Mouse (Mus musculus) left cerebral cortex, postnatal 4 days (tissue): Measurements from ENCODE around the gene Tbxas1. TPM values are rescaled to one million over a fixed set of nuclear protein-coding genes. Genes with fewer than 3 reads are reported as not detected.

Source experiments
- DNase-seq: peaks from one replicate; pipeline ENCODE4 v3.0.0-alpha.2; 2022
- intact Hi-C: fragments of 180-260 bp; cut with DNase I; formaldehyde crosslinking; loops from one replicate; pipeline ENCODE4 v1.15.1; 2025
- total RNA-seq, 2 experiments: library from RNA; stranded (reverse); gene quantifications; 2 replicates each; pipeline ENCODE4 v1.2.3; 2021

Tbxas1 gene
- total RNA-seq, 2 experiments from 2014 or later, result 1.3 to 1.4 TPM

GRCm38 (mm10) chr6:39074186-39074585 is 199.0 kb downstream of the Tbxas1 start:
- DNase-seq, result no peak
- intact Hi-C loops, result no loop called here

GRCm38 (mm10) chr6:39076498-39076897 is 201.3 kb downstream of the Tbxas1 start:
- intact Hi-C loops, result no loop called here
- DNase-seq, result no peak

GRCm38 (mm10) chr6:39104631-39105030 is 229.4 kb downstream of the Tbxas1 start:
- intact Hi-C loops, result no loop called here
- no peak for DNase-seq

- no peak for DNase-seq
- intact Hi-C loops, result no loop called here
These were observed 231.6 kb downstream of the Tbxas1 start for GRCm38 (mm10) chr6:39106812-39107211.

GRCm38 (mm10) chr6:39112701-39113100 is 237.5 kb downstream of the Tbxas1 start:
- intact Hi-C loops, result no loop called here
- DNase-seq, result no peak

- intact Hi-C loops, result no loop called here
- DNase-seq, result no peak
These were observed 237.9 kb downstream of the Tbxas1 start for GRCm38 (mm10) chr6:39113141-39113540.

- no peak for DNase-seq
- intact Hi-C loops, result no loop called here
These were observed 240.2 kb downstream of the Tbxas1 start for GRCm38 (mm10) chr6:39115438-39115837.

GRCm38 (mm10) chr6:39117584-39118455 is 242.6 kb downstream of the Tbxas1 start, which contains the start of gene Parp12:
Gene Parp12, minus strand, starts transcription at chr6:39118349.
- peak; percentile 65 for DNase-seq
- intact Hi-C loops, result no loop called here

GRCm38 (mm10) chr6:39118456-39118881 is 243.3 kb downstream of the Tbxas1 start:
- intact Hi-C loops, result no loop called here
- peak; percentile 47 for DNase-seq

GRCm38 (mm10) chr6:39120685-39121084 is 245.5 kb downstream of the Tbxas1 start:
- no peak for DNase-seq
- intact Hi-C loops, result no loop called here

GRCm38 (mm10) chr6:39124719-39125118 is 249.5 kb downstream of the Tbxas1 start:
- intact Hi-C loops, result no loop called here
- no peak for DNase-seq

GRCm38 (mm10) chr6:39131480-39131879 is 256.3 kb downstream of the Tbxas1 start:
- intact Hi-C loops, result no loop called here
- no peak for DNase-seq

- intact Hi-C loops, result no loop called here
- DNase-seq, result no peak
These were observed 257.4 kb downstream of the Tbxas1 start for GRCm38 (mm10) chr6:39132556-39132955.

Other genes with a start within 250 kb of the Tbxas1 start
- under 1 TPM in 1 of 2 experiments, not detected in 1; 0.26 TPM for gene Klrg2, start 238.2 kb upstream of the Tbxas1 start, total RNA-seq
- gene Clec2l, start 212.3 kb upstream of the Tbxas1 start, total RNA-seq, result 10 to 100 TPM; 68.3 to 70.8 TPM
- 10 to 100 TPM; 54.6 to 55.5 TPM for gene Hipk2, start 761 bp downstream of the Tbxas1 start, total RNA-seq
- gene Parp12, start 242.9 kb downstream of the Tbxas1 start, total RNA-seq, result 1 to 10 TPM; 3.2 to 3.7 TPM